Mouse (Mus musculus) heart, adult 2 months (tissue): ENCODE results near the gene Slc25a27. TPM values are rescaled to one million over a fixed set of nuclear protein-coding genes. Genes with fewer than 3 reads are reported as not detected.

Source experiments
- DNase-seq, 2 experiments: peaks; one replicate each; pipeline ENCODE4 v3.0.0; 2021
- H3K27ac ChIP-seq: fragments of 200-600 bp; 2 replicates; pipeline ENCODE4 v1.8.1; 2022
- H3K27me3 ChIP-seq: fragments of 200-500 bp; 2 replicates; pipeline ENCODE4 v1.6.1; 2012; ENCODE audit warnings: mild to moderate bottlenecking, low read length, inconsistent platforms, mixed read lengths; ENCODE audit not compliant: control insufficient read depth, insufficient read depth
- H3K36me3 ChIP-seq: fragments of 200-500 bp; 2 replicates; pipeline ENCODE4 v1.6.1; 2012; ENCODE audit warnings: low read length, inconsistent platforms; ENCODE audit not compliant: control insufficient read depth, insufficient read depth
- H3K4me1 ChIP-seq: fragments of 200-500 bp; 2 replicates; pipeline ENCODE4 v1.6.1; 2011; ENCODE audit warnings: low read length; ENCODE audit not compliant: control insufficient read depth, insufficient read depth
- H3K4me3 ChIP-seq: fragments of 200-600 bp; 2 replicates; pipeline ENCODE4 v1.8.1; 2022
- H3K79me2 ChIP-seq: fragments of 200-500 bp; replicated peaks from 2 replicates; pipeline ENCODE4 v1.6.1; 2012; ENCODE audit warnings: mild to moderate bottlenecking, inconsistent platforms, low read length, moderate library complexity, mixed read lengths; ENCODE audit not compliant: control insufficient read depth, insufficient read depth
- H3K9ac ChIP-seq: fragments of 200-500 bp; 2 replicates; pipeline ENCODE4 v1.6.1; 2012; ENCODE audit warnings: low read depth, mild to moderate bottlenecking, control low read depth, inconsistent platforms, low read length, mixed read lengths
- CTCF ChIP-seq: fragments of 200-600 bp; IDR thresholded peaks from 2 replicates; pipeline ENCODE4 v1.8.1; 2022; ENCODE audit warnings: antibody characterized with exemption, mild to moderate bottlenecking, moderate library complexity
- EP300 ChIP-seq: fragments of 200-500 bp; IDR thresholded peaks from 2 replicates; pipeline ENCODE4 v1.6.1; 2011; ENCODE audit warnings: low read depth, low read length, control low read depth; ENCODE audit not compliant: insufficient read depth
- POLR2A ChIP-seq: fragments of 200-500 bp; IDR thresholded peaks from 2 replicates; pipeline ENCODE4 v1.6.1; 2011; ENCODE audit warnings: mild to moderate bottlenecking, low read depth, low read length, control low read depth; ENCODE audit not compliant: insufficient read depth
- WGBS: fragments of 180-500 bp; shearing (Covaris S2); methylation state at CpG from one replicate; pipeline ENCODE4 v1.1.7; 2018; 5-methylcytosine and 5-hydroxymethylcytosine counted together
- intact Hi-C: fragments of 180-260 bp; cut with DNase I; formaldehyde crosslinking; loops from one replicate; pipeline ENCODE4 v1.15.1; 2025
- polyA plus RNA-seq: library from polyadenylated mRNA; depleted of rRNA; stranded (reverse); fragments of >200 nt; gene quantifications from 2 replicates; pipeline ENCODE4 v1.2.3, GENCODE M21; 2012
- total RNA-seq, 2 experiments: library from RNA; stranded (reverse); gene quantifications; 2 replicates each; pipeline ENCODE4 v1.2.3; 2021

Slc25a27 gene
- total and polyA plus RNA-seq, 3 experiments, result 2.2 to 3.2 (median 2.3) TPM

GRCm38 (mm10) chr17:43669145-43669695 lies 2.2 kb upstream of the Slc25a27 start:
- Histone ChIP-seq H3K27me3 (no peaks in the 10 kb centered on the region), H3K9ac (no peak overlapping the region), H3K36me3 (no peaks in the 10 kb centered on the region; the same call in 1 of the 2 replicates), H3K4me1 (peaks cover 5% of the 10 kb centered on the region; the same call in 1 of the 2 replicates), H3K4me3 (no peak overlapping the region), H3K79me2 (no peaks in the 10 kb centered on the region), H3K27ac (peak overlapping the region; percentile 40)
- no peak for TF ChIP-seq EP300
- TF ChIP-seq POLR2A, result no peak
- no peak for TF ChIP-seq CTCF
- no peak for DNase-seq
- intact Hi-C loops, result no loop called here
- 42% methylated on average over 6 of the region's 6 CpGs for WGBS

GRCm38 (mm10) chr17:43667290-43667843 lies 353 bp upstream of the Slc25a27 start, which contains the start of gene Cyp39a1:
Cyp39a1 (plus strand) TSS chr17:43667425.
- intact Hi-C loops, result no loop called here
- no peaks in the 10 kb centered on the region for H3K27me3 ChIP-seq
- peak within 1 kb of the TSS; percentile 62 for H3K4me3 ChIP-seq
- TF ChIP-seq POLR2A, result no peak; the same call in 1 of the 2 replicates
- TF ChIP-seq EP300, result no peak
- TF ChIP-seq CTCF, result no peak
- H3K4me1 ChIP-seq, result peaks cover 5% of the 10 kb centered on the region; the same call in 1 of the 2 replicates
- peak within 1 kb of the TSS; percentile 78 for H3K27ac ChIP-seq
- peak in 1 of 2 experiments; percentile 30 for DNase-seq
- WGBS, result under 1% methylated on average over 17 of the region's 17 CpGs
- peak within 1 kb of the TSS; percentile 75 for H3K9ac ChIP-seq
- H3K36me3 ChIP-seq, result no peaks in the 10 kb centered on the region; the same call in 1 of the 2 replicates
- H3K79me2 ChIP-seq, result no peaks in the 10 kb centered on the region

GRCm38 (mm10) chr17:43651314-43652046 lies 15.5 kb downstream of the Slc25a27 start:
- no peak for DNase-seq
- Histone ChIP-seq H3K27me3 (no peaks in the 10 kb centered on the region), H3K79me2 (no peaks in the 10 kb centered on the region), H3K4me1 (no peaks in the 10 kb centered on the region), H3K27ac (no peak overlapping the region), H3K4me3 (no peak overlapping the region), H3K9ac (no peak overlapping the region), H3K36me3 (no peaks in the 10 kb centered on the region)
- intact Hi-C loops, result no loop called here
- TF ChIP-seq EP300, result no peak
- no peak for TF ChIP-seq CTCF
- no peak for TF ChIP-seq POLR2A
- WGBS, result 73% methylated on average over 14 of the region's 14 CpGs

GRCm38 (mm10) chr17:43649641-43650436 lies 17.2 kb downstream of the Slc25a27 start:
- Histone ChIP-seq H3K9ac (no peak overlapping the region), H3K27ac (no peak overlapping the region), H3K79me2 (no peaks in the 10 kb centered on the region), H3K36me3 (no peaks in the 10 kb centered on the region), H3K27me3 (no peaks in the 10 kb centered on the region), H3K4me3 (no peak overlapping the region), H3K4me1 (no peaks in the 10 kb centered on the region)
- 84% methylated on average over 10 of the region's 10 CpGs for WGBS
- intact Hi-C loops, result no loop called here
- no peak for TF ChIP-seq EP300
- TF ChIP-seq CTCF, result peak; percentile 69
- DNase-seq, result no peak

- intact Hi-C loops, result no loop called here
- TF ChIP-seq CTCF (no peak), POLR2A (no peak), EP300 (no peak)
- Histone ChIP-seq H3K4me3 (no peak overlapping the region), H3K27me3 (no peaks in the 10 kb centered on the region), H3K9ac (no peak overlapping the region), H3K79me2 (no peaks in the 10 kb centered on the region), H3K36me3 (no peaks in the 10 kb centered on the region), H3K4me1 (peaks cover 3% of the 10 kb centered on the region), H3K27ac (no peak overlapping the region)
- DNase-seq, result no peak
- WGBS, result 41% methylated on average over 5 of the region's 5 CpGs
Measured at GRCm38 (mm10) chr17:43646925-43647324, 20.1 kb downstream of the Slc25a27 start.
